Mouse (Mus musculus) hindbrain, embryonic 12.5 days (tissue): ENCODE data around the gene Hipk1. TPM values are rescaled to one million over a fixed set of nuclear protein-coding genes. Genes with fewer than 3 reads are reported as not detected.

ENCODE experiments used
- ATAC-seq: fragments of 200-750 bp; cut with Nextera tagmentation; 2 replicates; pipeline ENCODE4 v1.8.0; 2017; ENCODE audit warnings: moderate TSS enrichment; ENCODE audit not compliant: low FRiP score
- H3K27ac ChIP-seq: fragments of 300-500 bp; sonication (generic); 2 replicates; pipeline ENCODE4 v1.5.1; 2016; ENCODE audit warnings: mild to moderate bottlenecking
- H3K27me3 ChIP-seq: fragments of 300-500 bp; sonication (generic); 2 replicates; pipeline ENCODE4 v1.6.1; 2016; ENCODE audit warnings: mild to moderate bottlenecking
- H3K36me3 ChIP-seq: fragments of 300-500 bp; sonication (generic); 2 replicates; pipeline ENCODE4 v1.6.1; 2016; ENCODE audit warnings: mild to moderate bottlenecking
- H3K4me1 ChIP-seq: fragments of 300-500 bp; sonication (generic); 2 replicates; pipeline ENCODE4 v1.6.1; 2016
- H3K4me2 ChIP-seq: fragments of 300-500 bp; sonication (generic); replicated peaks from 2 replicates; pipeline ENCODE4 v1.6.1; 2016; ENCODE audit warnings: mild to moderate bottlenecking
- H3K4me3 ChIP-seq: fragments of 300-500 bp; sonication (generic); 2 replicates; pipeline ENCODE4 v1.5.1; 2016; ENCODE audit warnings: mild to moderate bottlenecking
- H3K9ac ChIP-seq: fragments of 300-500 bp; sonication (generic); 2 replicates; pipeline ENCODE4 v1.6.1; 2016; ENCODE audit warnings: mild to moderate bottlenecking, moderate library complexity
- H3K9me3 ChIP-seq: fragments of 300-500 bp; sonication (generic); replicated peaks from 2 replicates; pipeline ENCODE4 v1.6.1; 2016; ENCODE audit warnings: mild to moderate bottlenecking
- WGBS: fragments of 180-500 bp; shearing (Covaris S2); methylation state at CpG from one replicate; pipeline ENCODE4 v1.1.7; 2016; 5-methylcytosine and 5-hydroxymethylcytosine counted together
- polyA plus RNA-seq: library from polyadenylated mRNA; unstranded; fragments of >200 nt; fragmentation: Nextera tagmentation; extraction: Ambion mirVana; gene quantifications from 2 replicates; pipeline ENCODE4 v1.2.1, GENCODE M21; 2016

Gene Hipk1
- polyA plus RNA-seq, 1 experiment from 2014 or later: 16.5 TPM

GRCm38 (mm10) chr3:103766789-103767188, 24.6 kb downstream of the Hipk1 start:
- no peak overlapping the region for H3K27ac ChIP-seq
- no peaks in the 10 kb centered on the region for H3K27me3 ChIP-seq
- H3K9me3 ChIP-seq: no peaks in the 10 kb centered on the region
- H3K36me3 ChIP-seq: peaks cover 37% of the 10 kb centered on the region
- 76% methylated on average over 3 of the region's 3 CpGs for WGBS
- no peak overlapping the region for H3K4me3 ChIP-seq
- no peak for ATAC-seq
- H3K4me1 ChIP-seq: no peaks in the 10 kb centered on the region
- no peak overlapping the region for H3K9ac ChIP-seq
- H3K4me2 ChIP-seq: no peak overlapping the region

- Histone ChIP-seq H3K27me3 (no peaks in the 10 kb centered on the region), H3K4me1 (no peaks in the 10 kb centered on the region), H3K9me3 (no peaks in the 10 kb centered on the region), H3K9ac (no peak overlapping the region), H3K36me3 (peaks cover 68% of the 10 kb centered on the region), H3K27ac (no peak overlapping the region), H3K4me2 (no peak overlapping the region), H3K4me3 (no peak overlapping the region)
- WGBS: 91% methylated on average over 5 of the region's 5 CpGs
- no peak for ATAC-seq
Measured at GRCm38 (mm10) chr3:103759261-103759970, 31.9 kb downstream of the Hipk1 start.

- peaks cover 69% of the 10 kb centered on the region for H3K36me3 ChIP-seq
- 85% methylated on average over 7 of the region's 7 CpGs for WGBS
- no peak overlapping the region for H3K4me3 ChIP-seq
- no peak overlapping the region for H3K9ac ChIP-seq
- H3K4me2 ChIP-seq: no peak overlapping the region
- ATAC-seq: no peak
- H3K4me1 ChIP-seq: no peaks in the 10 kb centered on the region
- no peaks in the 10 kb centered on the region for H3K9me3 ChIP-seq
- no peak overlapping the region for H3K27ac ChIP-seq
- no peaks in the 10 kb centered on the region for H3K27me3 ChIP-seq
Measured at GRCm38 (mm10) chr3:103758456-103758855, 32.9 kb downstream of the Hipk1 start.

- Histone ChIP-seq H3K4me1 (no peaks in the 10 kb centered on the region), H3K4me3 (no peak overlapping the region), H3K27me3 (no peaks in the 10 kb centered on the region), H3K4me2 (no peak overlapping the region), H3K36me3 (peaks cover 67% of the 10 kb centered on the region), H3K9ac (no peak overlapping the region), H3K9me3 (no peaks in the 10 kb centered on the region), H3K27ac (no peak overlapping the region)
- 92% methylated on average over 2 of the region's 2 CpGs for WGBS
- ATAC-seq: no peak
Measured at GRCm38 (mm10) chr3:103756920-103757319, 34.4 kb downstream of the Hipk1 start.

GRCm38 (mm10) chr3:103755351-103755750, 36.0 kb downstream of the Hipk1 start:
- Histone ChIP-seq H3K4me2 (no peak overlapping the region), H3K27me3 (no peaks in the 10 kb centered on the region), H3K9ac (no peak overlapping the region), H3K4me3 (no peak overlapping the region), H3K36me3 (peaks cover 70% of the 10 kb centered on the region), H3K9me3 (no peaks in the 10 kb centered on the region), H3K27ac (no peak overlapping the region), H3K4me1 (no peaks in the 10 kb centered on the region)
- 83% methylated on average over 3 of the region's 3 CpGs for WGBS
- no peak for ATAC-seq

GRCm38 (mm10) chr3:103751558-103751957, 39.8 kb downstream of the Hipk1 start:
- Histone ChIP-seq H3K9me3 (no peaks in the 10 kb centered on the region), H3K4me3 (no peak overlapping the region), H3K27ac (no peak overlapping the region), H3K27me3 (no peaks in the 10 kb centered on the region), H3K4me2 (no peak overlapping the region), H3K4me1 (no peaks in the 10 kb centered on the region), H3K9ac (no peak overlapping the region), H3K36me3 (peaks cover 75% of the 10 kb centered on the region)
- ATAC-seq: no peak
- 85% methylated on average over 2 of the region's 2 CpGs for WGBS

GRCm38 (mm10) chr3:103746711-103747110, 44.7 kb downstream of the Hipk1 start:
- no peak overlapping the region for H3K4me2 ChIP-seq
- no peak overlapping the region for H3K4me3 ChIP-seq
- WGBS: 91% methylated on average over 5 of the region's 5 CpGs
- ATAC-seq: no peak
- H3K36me3 ChIP-seq: peaks cover 84% of the 10 kb centered on the region
- no peak overlapping the region for H3K27ac ChIP-seq
- no peak overlapping the region for H3K9ac ChIP-seq
- H3K4me1 ChIP-seq: no peaks in the 10 kb centered on the region
- H3K27me3 ChIP-seq: no peaks in the 10 kb centered on the region
- H3K9me3 ChIP-seq: no peaks in the 10 kb centered on the region

GRCm38 (mm10) chr3:103745001-103745770, 46.2 kb downstream of the Hipk1 start:
- Histone ChIP-seq H3K9me3 (no peaks in the 10 kb centered on the region), H3K9ac (no peak overlapping the region), H3K4me1 (peaks cover 3% of the 10 kb centered on the region; the same call in 1 of the 2 replicates), H3K4me2 (no peak overlapping the region), H3K27ac (no peak overlapping the region), H3K27me3 (no peaks in the 10 kb centered on the region), H3K36me3 (peaks cover 74% of the 10 kb centered on the region), H3K4me3 (no peak overlapping the region)
- WGBS: 94% methylated on average over 14 of the region's 14 CpGs
- no peak for ATAC-seq

GRCm38 (mm10) chr3:103743208-103743607, 48.2 kb downstream of the Hipk1 start:
- no peaks in the 10 kb centered on the region for H3K9me3 ChIP-seq
- H3K27me3 ChIP-seq: no peaks in the 10 kb centered on the region
- H3K9ac ChIP-seq: no peak overlapping the region
- 86% methylated on average over 6 of the region's 6 CpGs for WGBS
- peaks cover 3% of the 10 kb centered on the region; the same call in 1 of the 2 replicates for H3K4me1 ChIP-seq
- H3K36me3 ChIP-seq: peaks cover 55% of the 10 kb centered on the region
- no peak overlapping the region for H3K4me3 ChIP-seq
- no peak overlapping the region for H3K27ac ChIP-seq
- H3K4me2 ChIP-seq: no peak overlapping the region
- ATAC-seq: no peak

- H3K27ac ChIP-seq: no peak overlapping the region
- 33% methylated on average over 5 of the region's 5 CpGs for WGBS
- peaks cover 31% of the 10 kb centered on the region for H3K4me1 ChIP-seq
- H3K27me3 ChIP-seq: no peaks in the 10 kb centered on the region
- no peak for ATAC-seq
- no peak overlapping the region for H3K4me3 ChIP-seq
- H3K9ac ChIP-seq: no peak overlapping the region
- H3K36me3 ChIP-seq: peaks cover 28% of the 10 kb centered on the region
- no peaks in the 10 kb centered on the region for H3K9me3 ChIP-seq
- no peak overlapping the region for H3K4me2 ChIP-seq
Measured at GRCm38 (mm10) chr3:103740342-103740741, 51.0 kb downstream of the Hipk1 start.

GRCm38 (mm10) chr3:103739329-103739728, 52.0 kb downstream of the Hipk1 start, which contains the start of gene Gm10964:
Gene Gm10964 (plus strand): TSS chr3:103739366.
- Histone ChIP-seq H3K36me3 (peaks cover 18% of the 10 kb centered on the region), H3K27me3 (no peaks in the 10 kb centered on the region), H3K4me3 (peak within 1 kb of the TSS; percentile 22), H3K9me3 (no peaks in the 10 kb centered on the region), H3K4me2 (peak within 1 kb of the TSS; percentile 47), H3K4me1 (peaks cover 41% of the 10 kb centered on the region), H3K27ac (peak within 1 kb of the TSS; percentile 91), H3K9ac (no peak within 1 kb of the TSS)
- no peak for ATAC-seq
- 93% methylated on average over 1 of the region's 1 CpGs for WGBS

- H3K27me3 ChIP-seq: no peaks in the 10 kb centered on the region
- H3K4me2 ChIP-seq: peak within 1 kb of the TSS; percentile 47
- WGBS: under 1% methylated on average over 18 of the region's 18 CpGs
- H3K9me3 ChIP-seq: no peaks in the 10 kb centered on the region
- H3K4me3 ChIP-seq: peak within 1 kb of the TSS; percentile 22
- peak within 1 kb of the TSS; percentile 91 for H3K27ac ChIP-seq
- peak within 1 kb of the TSS; percentile 49 for H3K9ac ChIP-seq
- peaks cover 55% of the 10 kb centered on the region for H3K4me1 ChIP-seq
- peak; percentile 74 for ATAC-seq
- peaks cover 6% of the 10 kb centered on the region; the same call in 1 of the 2 replicates for H3K36me3 ChIP-seq
Measured at GRCm38 (mm10) chr3:103737778-103738571, 53.4 kb downstream of the Hipk1 start, which contains the start of gene Olfml3. Gene Olfml3 (minus strand): TSS chr3:103738001.
